Mouse (Mus musculus): ENCODE results near the gene Stip1. TPM values are rescaled to one million over a fixed set of nuclear protein-coding genes. Genes with fewer than 3 reads are reported as not detected.

Stip1 gene
- polyA plus RNA-seq, 1 experiment from 2014 or later = 304 TPM

GRCm38 (mm10) chr19:6987061-6987903, 52.5 kb downstream of the Stip1 start, which contains the start of gene Vegfb:
Vegfb (minus strand) TSS chr19:6987651.
- peaks cover 20% of the 10 kb centered on the region; the same call in 1 of the 2 replicates for H3K36me3 ChIP-seq (ENCODE audit: control insufficient read depth, insufficient read depth, low read length)
- peak within 1 kb of the TSS; percentile 96 for H3K9ac ChIP-seq (ENCODE audit: low read depth, low read length)
- peak; percentile 56 for ATAC-seq (ENCODE audit: low FRiP score, low TSS enrichment)
- peaks cover 16% of the 10 kb centered on the region for H3K4me1 ChIP-seq (ENCODE audit: control insufficient read depth, insufficient read depth, low read length)
- peak within 1 kb of the TSS; percentile 90 for H3K4me2 ChIP-seq (replicated peaks; ENCODE audit: low read depth, low read length)
- peak within 1 kb of the TSS; percentile 69; the same call in 1 of the 2 replicates for H3K27ac ChIP-seq (ENCODE audit: low read depth, low read length)
- no peaks in the 10 kb centered on the region for H3K27me3 ChIP-seq (ENCODE audit: control insufficient read depth, insufficient read depth, low read length)
- 1% methylated on average over 75 of the region's 85 CpGs for WGBS
- peak within 1 kb of the TSS; percentile 85 for H3K4me3 ChIP-seq (ENCODE audit: low read length)
- H3K9me3 ChIP-seq (ENCODE audit: control insufficient read depth, low read length) = no peaks in the 10 kb centered on the region

DNA sequence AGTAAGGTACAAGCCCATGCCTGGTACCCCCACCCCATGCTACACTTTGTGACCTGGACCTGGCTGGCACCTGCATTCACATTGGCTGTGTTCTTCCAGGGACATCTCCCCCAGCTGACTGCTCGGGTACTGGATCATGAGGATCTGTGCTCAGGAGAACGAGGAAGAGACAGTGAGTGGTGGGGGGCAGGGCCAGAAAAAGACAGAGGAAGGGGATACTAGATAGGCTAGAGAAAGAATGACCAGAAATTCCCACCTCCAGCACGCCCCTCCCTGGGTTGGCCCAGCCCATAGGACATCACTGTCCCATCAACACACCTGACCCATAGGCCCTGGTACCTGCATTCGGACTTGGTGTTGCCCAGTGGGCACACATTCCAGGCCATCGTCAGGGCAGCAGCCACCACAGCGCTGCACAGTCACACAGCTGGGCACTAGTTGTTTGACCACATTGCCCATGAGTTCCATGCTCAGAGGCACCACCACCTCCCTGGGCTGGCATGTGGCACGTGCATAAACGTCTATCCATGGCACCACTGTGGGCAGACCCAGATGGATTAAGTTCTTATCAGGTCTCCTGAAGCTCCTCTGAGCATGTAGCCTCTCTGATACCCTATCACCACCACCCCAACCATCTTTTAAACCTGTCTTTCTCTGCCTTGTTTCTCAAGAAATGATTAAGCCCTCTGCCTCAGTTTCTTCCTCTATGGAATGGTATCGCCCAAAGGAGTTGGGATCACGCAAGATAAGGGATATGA, 53.6 kb downstream of the Stip1 start:
- Histone ChIP-seq H3K27ac (ENCODE audit: low read depth, low read length) (no peak overlapping the region), H3K9me3 (ENCODE audit: control insufficient read depth, low read length) (no peaks in the 10 kb centered on the region), H3K9ac (ENCODE audit: low read depth, low read length) (peak overlapping the region; percentile 96; the same call in 1 of the 2 replicates), H3K4me2 (replicated peaks; ENCODE audit: low read depth, low read length) (peak overlapping the region; percentile 90), H3K27me3 (ENCODE audit: control insufficient read depth, insufficient read depth, low read length) (no peaks in the 10 kb centered on the region), H3K4me1 (ENCODE audit: control insufficient read depth, insufficient read depth, low read length) (peaks cover 18% of the 10 kb centered on the region), H3K4me3 (ENCODE audit: low read length) (peak overlapping the region; percentile 85), H3K36me3 (ENCODE audit: control insufficient read depth, insufficient read depth, low read length) (peaks cover 22% of the 10 kb centered on the region; the same call in 1 of the 2 replicates)
- 76% methylated on average over 10 of the region's 10 CpGs for WGBS
- ATAC-seq (ENCODE audit: low FRiP score, low TSS enrichment) = no peak

- H3K9me3 ChIP-seq (ENCODE audit: control insufficient read depth, low read length) = no peaks in the 10 kb centered on the region
- H3K4me1 ChIP-seq (ENCODE audit: control insufficient read depth, insufficient read depth, low read length) = peaks cover 22% of the 10 kb centered on the region
- 84% methylated on average over 19 of the region's 19 CpGs for WGBS
- no peak for ATAC-seq (ENCODE audit: low FRiP score, low TSS enrichment)
- H3K27me3 ChIP-seq (ENCODE audit: control insufficient read depth, insufficient read depth, low read length) = no peaks in the 10 kb centered on the region
- no peak overlapping the region for H3K9ac ChIP-seq (ENCODE audit: low read depth, low read length)
- H3K4me2 ChIP-seq (replicated peaks; ENCODE audit: low read depth, low read length) = no peak overlapping the region
- H3K27ac ChIP-seq (ENCODE audit: low read depth, low read length) = no peak overlapping the region
- H3K4me3 ChIP-seq (ENCODE audit: low read length) = no peak overlapping the region
- peaks cover 22% of the 10 kb centered on the region; the same call in 1 of the 2 replicates for H3K36me3 ChIP-seq (ENCODE audit: control insufficient read depth, insufficient read depth, low read length)
Measured at GRCm38 (mm10) chr19:6985300-6985699, 54.5 kb downstream of the Stip1 start.

- H3K9me3 ChIP-seq (ENCODE audit: control insufficient read depth, low read length) = no peaks in the 10 kb centered on the region
- H3K27ac ChIP-seq (ENCODE audit: low read depth, low read length) = no peak overlapping the region
- no peak for ATAC-seq (ENCODE audit: low FRiP score, low TSS enrichment)
- WGBS = 94% methylated on average over 5 of the region's 5 CpGs
- H3K9ac ChIP-seq (ENCODE audit: low read depth, low read length) = no peak overlapping the region
- no peak overlapping the region for H3K4me3 ChIP-seq (ENCODE audit: low read length)
- peaks cover 24% of the 10 kb centered on the region; the same call in 1 of the 2 replicates for H3K36me3 ChIP-seq (ENCODE audit: control insufficient read depth, insufficient read depth, low read length)
- peaks cover 26% of the 10 kb centered on the region for H3K4me1 ChIP-seq (ENCODE audit: control insufficient read depth, insufficient read depth, low read length)
- H3K4me2 ChIP-seq (replicated peaks; ENCODE audit: low read depth, low read length) = no peak overlapping the region
- H3K27me3 ChIP-seq (ENCODE audit: control insufficient read depth, insufficient read depth, low read length) = no peaks in the 10 kb centered on the region
Measured at GRCm38 (mm10) chr19:6983621-6984020, 56.1 kb downstream of the Stip1 start.

DNA sequence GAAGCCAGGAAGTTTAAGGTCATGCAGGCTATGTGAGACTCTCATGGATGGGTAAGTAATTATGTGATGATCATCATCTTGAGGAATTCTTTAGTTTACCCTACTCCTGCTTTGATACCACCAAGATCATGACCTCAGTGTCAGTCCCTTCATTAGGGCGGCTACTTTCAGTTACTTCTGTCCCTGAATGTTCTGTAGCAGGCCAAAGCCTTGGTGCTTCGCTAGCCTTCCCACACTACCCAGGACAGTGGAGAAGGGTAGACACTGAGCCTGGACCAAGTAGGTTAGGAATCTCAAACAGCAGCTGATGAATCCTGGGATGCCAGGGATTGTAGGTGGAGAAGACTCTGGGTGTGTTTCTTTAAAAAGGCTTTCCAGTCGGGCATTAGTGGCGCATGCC, 58.3 kb downstream of the Stip1 start:
- Histone ChIP-seq H3K9ac (ENCODE audit: low read depth, low read length) (no peak overlapping the region), H3K27me3 (ENCODE audit: control insufficient read depth, insufficient read depth, low read length) (no peaks in the 10 kb centered on the region), H3K9me3 (ENCODE audit: control insufficient read depth, low read length) (no peaks in the 10 kb centered on the region), H3K27ac (ENCODE audit: low read depth, low read length) (no peak overlapping the region), H3K4me3 (ENCODE audit: low read length) (no peak overlapping the region; the same call in 1 of the 2 replicates), H3K36me3 (ENCODE audit: control insufficient read depth, insufficient read depth, low read length) (peaks cover 42% of the 10 kb centered on the region), H3K4me2 (replicated peaks; ENCODE audit: low read depth, low read length) (peak overlapping the region; percentile 81; the same call in 1 of the 2 replicates), H3K4me1 (ENCODE audit: control insufficient read depth, insufficient read depth, low read length) (peaks cover 33% of the 10 kb centered on the region)
- WGBS = 87% methylated on average over 4 of the region's 4 CpGs
- ATAC-seq (ENCODE audit: low FRiP score, low TSS enrichment) = no peak

DNA sequence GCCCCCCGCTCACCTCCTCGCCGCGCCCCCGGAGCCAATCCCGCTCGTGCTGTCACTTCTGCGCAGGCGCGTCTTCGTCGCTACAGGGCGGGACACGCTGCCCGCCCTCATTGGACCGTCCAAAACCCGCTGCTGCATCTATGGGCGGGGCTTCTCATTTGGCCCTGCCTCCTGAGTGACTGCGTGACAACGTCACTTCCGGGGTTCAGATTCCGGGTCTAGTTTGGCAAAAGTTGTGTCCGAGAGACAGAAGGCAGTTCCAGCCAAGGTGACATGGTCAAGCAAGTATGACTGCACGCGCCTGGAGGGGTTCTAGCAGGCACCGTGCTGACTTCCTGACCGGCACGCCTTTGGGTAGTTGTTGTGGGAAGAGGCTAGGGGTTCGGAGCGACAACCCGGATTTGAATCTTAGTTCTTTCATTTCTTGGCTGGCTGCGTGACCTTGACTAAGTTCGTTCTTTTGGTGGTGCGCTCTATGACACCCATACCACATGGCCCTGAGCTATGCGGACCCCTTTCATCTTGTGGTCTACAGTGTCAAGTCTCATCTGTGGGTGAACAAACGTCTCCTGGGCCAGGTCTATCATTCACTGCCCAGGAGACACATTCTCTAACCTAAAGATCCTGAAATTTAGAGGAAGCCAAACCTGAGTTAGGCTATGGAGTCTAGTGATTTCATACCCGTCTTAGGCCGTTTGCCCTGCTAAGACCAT, 59.2 kb downstream of the Stip1 start, which contains the start of gene Fkbp2:
Fkbp2 (minus strand) TSS at position 121 of the 713 bp plus-strand sequence.
- Histone ChIP-seq H3K27me3 (ENCODE audit: control insufficient read depth, insufficient read depth, low read length) (no peaks in the 10 kb centered on the region), H3K4me1 (ENCODE audit: control insufficient read depth, insufficient read depth, low read length) (peaks cover 34% of the 10 kb centered on the region), H3K4me3 (ENCODE audit: low read length) (peak within 1 kb of the TSS; percentile 69), H3K27ac (ENCODE audit: low read depth, low read length) (peak within 1 kb of the TSS; percentile 93), H3K36me3 (ENCODE audit: control insufficient read depth, insufficient read depth, low read length) (peaks cover 42% of the 10 kb centered on the region), H3K4me2 (replicated peaks; ENCODE audit: low read depth, low read length) (peak within 1 kb of the TSS; percentile 81), H3K9ac (ENCODE audit: low read depth, low read length) (peak within 1 kb of the TSS; percentile 86), H3K9me3 (ENCODE audit: control insufficient read depth, low read length) (no peaks in the 10 kb centered on the region)
- WGBS = 2% methylated on average over 38 of the region's 38 CpGs
- ATAC-seq (ENCODE audit: low FRiP score, low TSS enrichment) = peak; percentile 85

GRCm38 (mm10) chr19:6979486-6980380, 60.0 kb downstream of the Stip1 start:
- Histone ChIP-seq H3K36me3 (ENCODE audit: control insufficient read depth, insufficient read depth, low read length) (peaks cover 37% of the 10 kb centered on the region), H3K4me1 (ENCODE audit: control insufficient read depth, insufficient read depth, low read length) (peaks cover 34% of the 10 kb centered on the region), H3K4me2 (replicated peaks; ENCODE audit: low read depth, low read length) (peak overlapping the region; percentile 81), H3K27ac (ENCODE audit: low read depth, low read length) (peak overlapping the region; percentile 93), H3K9ac (ENCODE audit: low read depth, low read length) (peak overlapping the region; percentile 86), H3K27me3 (ENCODE audit: control insufficient read depth, insufficient read depth, low read length) (no peaks in the 10 kb centered on the region), H3K9me3 (ENCODE audit: control insufficient read depth, low read length) (no peaks in the 10 kb centered on the region), H3K4me3 (ENCODE audit: low read length) (peak overlapping the region; percentile 69)
- WGBS = 1% methylated on average over 57 of the region's 59 CpGs
- ATAC-seq (ENCODE audit: low FRiP score, low TSS enrichment) = peak; percentile 90

Data from kidney, embryonic 14.5 days (tissue).